Mouse (Mus musculus) spleen, postnatal 36 days (tissue): ENCODE data around the gene Chaf1a.

ENCODE experiments used
- DNase-seq, 2 experiments: peaks; one replicate each; pipeline ENCODE4 v3.0.0; 2022; ENCODE audit warnings: low spot score in 2 of 2, mixed read lengths in 1 of 2

Chaf1a gene

GRCm38 (mm10) chr17:56040030-56040856, at the start of gene Chaf1a:
TSS of gene Chaf1a (plus strand) at chr17:56040439.
- peak; percentile 94 to 96 for DNase-seq

- no peak for DNase-seq
Observed at GRCm38 (mm10) chr17:55996007-55996406, 44.2 kb upstream of the Chaf1a start.

GRCm38 (mm10) chr17:55999794-56000499, 40.3 kb upstream of the Chaf1a start:
- no peak for DNase-seq

- no peak for DNase-seq
Observed at GRCm38 (mm10) chr17:56003000-56003399, 37.2 kb upstream of the Chaf1a start.

GRCm38 (mm10) chr17:56005415-56006061, 34.7 kb upstream of the Chaf1a start, which contains the start of the genes Stap2 and Mpnd:
TSS of gene Stap2 (minus strand) at chr17:56005584.
TSS of gene Mpnd (plus strand) at chr17:56005711.
- no peak for DNase-seq

- DNase-seq, result no peak
Observed at GRCm38 (mm10) chr17:56006956-56007355, 33.3 kb upstream of the Chaf1a start.

- DNase-seq, result no peak
Observed at GRCm38 (mm10) chr17:56007444-56008355, 32.5 kb upstream of the Chaf1a start.

- DNase-seq, result peak; percentile 92
Observed at GRCm38 (mm10) chr17:56008356-56009087, 31.7 kb upstream of the Chaf1a start.

GRCm38 (mm10) chr17:56009088-56009961, 30.9 kb upstream of the Chaf1a start:
- DNase-seq, result peak; percentile 91 to 92

GRCm38 (mm10) chr17:56009962-56010240, 30.3 kb upstream of the Chaf1a start:
- DNase-seq, result no peak

- DNase-seq, result no peak
Observed at GRCm38 (mm10) chr17:56010255-56010654, 30.0 kb upstream of the Chaf1a start.

- peak; percentile 57 to 66 for DNase-seq
Observed at GRCm38 (mm10) chr17:56010681-56011080, 29.6 kb upstream of the Chaf1a start.

- no peak for DNase-seq
Observed at GRCm38 (mm10) chr17:56011441-56011840, 28.8 kb upstream of the Chaf1a start.

GRCm38 (mm10) chr17:56015293-56015692, 24.9 kb upstream of the Chaf1a start:
- no peak for DNase-seq

- no peak for DNase-seq
Observed at GRCm38 (mm10) chr17:56016382-56016781, 23.9 kb upstream of the Chaf1a start.

GRCm38 (mm10) chr17:56016793-56017785, 23.1 kb upstream of the Chaf1a start:
- DNase-seq, result no peak

- DNase-seq, result no peak
Observed at GRCm38 (mm10) chr17:56017848-56018247, 22.4 kb upstream of the Chaf1a start.

GRCm38 (mm10) chr17:56018347-56019131, 21.7 kb upstream of the Chaf1a start:
- peak; percentile 53 to 58 for DNase-seq
